Mouse (Mus musculus): ENCODE results near the gene Maf.

The Maf gene

DNA sequence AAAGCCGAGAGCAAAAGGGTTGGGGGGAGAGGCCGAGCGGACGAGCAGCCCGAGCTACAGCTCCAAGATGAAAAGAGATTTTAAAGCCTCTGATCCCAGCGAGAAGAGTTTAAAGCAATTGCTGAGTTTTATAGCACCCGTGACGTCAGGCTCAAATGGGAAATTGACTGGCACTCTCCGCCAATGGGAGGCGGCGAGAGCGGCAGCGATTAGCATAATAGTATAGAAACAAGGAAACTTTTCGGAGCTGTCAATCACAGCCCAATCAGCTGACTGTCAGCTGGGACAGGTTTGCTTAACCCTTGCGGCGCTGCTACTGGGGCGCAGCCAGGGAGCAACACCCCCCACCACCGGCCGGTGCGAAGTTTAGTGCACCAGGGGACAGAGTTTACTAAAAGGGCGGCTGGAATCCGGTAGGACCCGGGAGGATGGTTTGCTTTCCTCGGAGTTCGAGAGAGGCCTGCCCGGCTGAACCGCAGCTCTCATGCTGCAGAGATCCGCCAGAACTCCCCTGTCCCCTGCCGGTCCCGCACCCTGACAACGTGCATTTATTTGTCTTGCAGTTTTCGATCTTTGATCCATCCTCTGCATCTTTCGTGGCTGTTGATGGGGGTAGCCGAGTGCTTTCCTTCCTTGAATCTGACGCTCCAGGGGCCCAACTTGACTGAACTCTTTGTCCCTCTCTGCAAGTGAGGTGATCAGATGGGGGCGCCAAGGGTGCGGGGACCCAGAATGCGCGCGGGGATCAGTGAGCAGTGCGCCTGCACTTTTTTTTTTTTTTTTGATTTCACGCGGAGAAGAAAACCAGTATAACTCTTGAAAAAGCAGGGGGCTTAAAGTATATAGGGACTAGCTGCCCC lies at the start of gene Maf:
Gene Maf, minus strand, starts transcription at position 64 of the 860 bp plus-strand sequence.
- DNase-seq (ENCODE audit: low read depth, low spot score): peak; percentile 96

DNA sequence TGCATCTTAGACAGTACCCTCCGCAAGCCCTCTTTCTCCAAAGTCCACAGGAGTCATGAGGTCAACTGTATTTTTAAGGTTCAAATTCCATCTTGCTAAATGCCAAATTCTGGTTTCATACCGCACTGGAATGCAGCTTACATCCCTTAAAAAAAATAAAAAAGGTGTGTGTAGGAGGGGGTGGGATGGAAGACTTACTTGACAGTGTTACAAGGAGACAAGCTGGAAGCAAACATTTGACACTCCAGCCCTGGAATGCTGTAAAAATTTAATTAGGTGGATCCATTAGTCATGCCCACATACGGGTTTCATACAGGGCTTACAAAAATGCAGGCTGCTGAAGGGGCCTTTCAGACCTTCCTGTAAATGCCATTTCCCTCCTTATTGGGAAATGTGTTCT lies 49.4 kb upstream of the Maf start:
- DNase-seq (ENCODE audit: low read depth, low spot score): no peak

DNA sequence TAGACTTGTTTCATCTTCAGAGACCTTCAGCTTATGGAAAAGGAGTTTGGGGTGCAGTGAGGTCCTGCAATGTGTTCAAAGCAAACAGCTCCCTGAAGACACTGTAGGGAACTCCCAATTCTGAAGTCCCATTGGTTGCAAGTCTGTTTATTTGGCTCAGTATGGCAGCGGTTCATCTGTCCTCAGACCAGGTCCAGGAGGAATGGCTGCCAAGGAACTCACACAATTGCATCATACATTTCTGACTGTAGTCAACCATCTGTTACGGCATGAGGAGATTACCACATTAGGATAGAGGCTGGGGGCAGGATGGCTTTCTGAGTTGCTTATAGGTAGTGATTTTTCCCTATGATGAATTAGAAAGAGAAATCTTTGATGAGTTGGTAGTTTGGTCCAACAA lies 48.4 kb upstream of the Maf start:
- peak; percentile 34 for DNase-seq (ENCODE audit: low read depth, low spot score)

DNA sequence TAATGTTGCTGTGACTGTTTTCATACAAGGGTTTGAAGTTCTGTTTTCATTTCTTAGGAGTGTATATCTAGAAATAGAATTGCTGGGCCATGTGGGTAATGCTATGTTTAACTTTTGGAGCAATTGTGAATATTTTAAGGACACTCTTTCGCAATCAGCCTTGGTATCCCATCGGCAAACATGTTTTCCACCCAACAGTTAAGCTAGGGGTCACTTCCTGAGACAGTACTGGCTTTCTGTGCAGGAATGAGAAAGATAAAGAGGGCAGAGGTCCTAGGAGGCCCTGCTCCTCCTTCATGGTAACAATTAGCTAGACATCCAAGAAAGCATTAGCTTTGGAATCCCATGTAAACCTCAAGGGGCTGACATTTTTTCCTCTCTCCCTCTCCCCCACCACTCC lies 47.1 kb upstream of the Maf start:
- DNase-seq (ENCODE audit: low read depth, low spot score): no peak

DNA sequence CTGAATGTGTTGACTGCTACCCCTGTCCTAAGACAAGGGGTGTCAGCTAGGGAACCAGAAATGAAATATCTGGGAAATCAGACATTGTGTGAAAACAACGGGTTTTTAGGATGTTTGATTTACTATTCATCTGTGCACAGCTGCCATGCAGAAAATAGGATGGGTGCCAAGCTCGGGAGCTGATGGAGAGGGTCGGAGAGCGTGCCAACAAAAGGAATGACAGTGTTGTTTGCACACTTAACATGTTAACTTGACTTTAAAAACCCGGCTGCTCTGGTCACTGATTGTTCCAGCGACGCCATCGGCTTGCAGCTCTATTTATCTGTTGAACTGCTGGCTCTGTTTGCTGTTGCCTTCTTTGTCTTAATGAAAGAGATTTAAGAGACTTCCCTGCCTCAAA lies 46.2 kb upstream of the Maf start:
- no peak for DNase-seq (ENCODE audit: low read depth, low spot score)

DNA sequence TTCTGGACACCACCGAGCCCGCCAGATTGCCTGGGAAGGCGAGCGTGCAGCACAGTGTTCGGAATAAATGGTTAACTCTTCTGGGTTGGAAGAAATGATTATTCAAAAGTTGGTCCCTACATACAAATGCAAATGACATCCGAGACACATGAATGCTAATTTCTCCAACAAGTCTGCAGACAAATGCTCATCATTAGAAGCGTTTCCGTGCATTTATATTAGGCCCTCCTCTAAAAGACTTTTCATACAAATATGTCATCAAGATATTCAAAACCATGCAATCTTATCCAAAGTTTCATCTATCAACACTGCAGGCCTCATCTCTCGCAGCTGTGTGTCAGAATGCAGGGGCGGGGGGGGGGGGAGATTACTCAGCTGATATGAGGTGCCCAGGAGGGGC lies 39.8 kb upstream of the Maf start:
- no peak for DNase-seq (ENCODE audit: low read depth, low spot score)

DNA sequence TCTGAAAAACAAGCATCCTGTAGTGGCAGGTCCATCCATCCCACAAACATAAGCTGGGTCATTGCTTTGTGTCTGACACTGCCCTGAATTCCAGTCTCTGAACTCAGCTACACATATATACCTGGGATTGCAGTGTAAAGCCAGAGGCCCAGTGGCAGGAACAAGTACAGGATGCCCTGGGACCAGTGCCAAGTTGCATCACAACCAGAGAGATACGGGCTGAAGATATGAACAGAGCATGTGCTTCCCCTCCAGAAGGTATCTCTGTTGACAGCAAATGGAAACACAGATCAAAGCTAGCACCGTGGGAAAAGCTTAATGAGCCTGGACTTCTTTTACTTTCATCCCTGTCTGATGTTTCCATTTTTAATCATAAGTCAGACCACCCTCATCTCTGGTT lies 38.1 kb upstream of the Maf start:
- no peak for DNase-seq (ENCODE audit: low read depth, low spot score)

DNA sequence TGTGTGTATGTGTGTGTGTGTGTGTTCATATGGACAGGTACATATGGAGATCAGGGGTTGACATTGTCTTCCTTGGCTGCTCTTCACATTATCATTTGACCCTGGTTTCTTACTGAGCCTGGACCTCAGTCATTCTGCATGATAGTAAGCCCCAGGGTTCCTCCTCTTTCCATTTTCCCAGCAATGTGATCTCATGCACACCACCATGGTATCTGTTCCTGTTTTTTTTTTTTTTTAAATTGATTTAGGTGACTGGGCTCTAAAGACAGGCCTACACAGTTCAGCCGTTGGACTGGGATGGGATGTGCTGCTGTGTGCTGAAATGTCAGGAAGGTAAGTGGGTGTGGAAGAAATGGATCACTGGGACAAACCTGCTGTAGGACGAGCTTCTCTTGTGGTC lies 35.8 kb upstream of the Maf start:
- DNase-seq (ENCODE audit: low read depth, low spot score): no peak

DNA sequence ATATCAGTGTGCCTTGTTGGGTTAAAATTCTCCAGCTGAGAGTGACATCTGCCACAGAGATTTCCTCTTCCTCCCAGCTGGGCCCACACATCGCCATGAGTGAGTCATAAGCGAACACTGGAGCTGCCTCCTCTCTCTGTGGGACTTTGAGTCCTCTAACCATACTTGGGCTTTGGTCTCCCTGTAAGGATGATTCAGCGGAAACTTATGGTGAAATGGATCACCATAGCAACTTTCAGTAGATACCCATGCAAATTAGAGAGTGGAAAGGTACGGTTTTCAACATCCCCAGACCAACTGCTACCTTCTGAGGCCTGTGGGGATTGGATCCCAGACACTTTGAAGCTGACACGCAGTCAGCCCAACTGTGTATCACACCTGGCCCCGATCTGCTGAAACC lies 35.1 kb upstream of the Maf start:
- DNase-seq (ENCODE audit: low read depth, low spot score): no peak

DNA sequence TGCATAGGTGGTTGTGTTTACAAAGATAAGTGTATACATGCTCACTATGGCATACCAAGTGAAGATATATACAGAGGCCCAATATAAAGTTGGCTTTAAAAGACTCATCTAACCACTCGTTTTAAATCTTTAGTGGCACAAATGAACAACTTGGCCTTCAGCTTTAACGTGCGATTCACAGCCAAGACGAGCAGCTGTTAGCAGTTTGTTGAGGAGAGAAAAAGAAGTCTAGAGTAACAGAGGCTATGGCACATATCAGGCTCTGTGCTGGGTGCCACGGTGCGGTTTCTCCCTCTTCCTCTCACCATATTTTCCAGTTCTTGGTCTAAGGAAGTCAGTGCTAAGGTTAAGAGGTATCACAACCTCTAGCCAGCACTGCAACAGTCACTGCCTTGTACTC lies 34.4 kb upstream of the Maf start:
- DNase-seq (ENCODE audit: low read depth, low spot score): no peak

DNA sequence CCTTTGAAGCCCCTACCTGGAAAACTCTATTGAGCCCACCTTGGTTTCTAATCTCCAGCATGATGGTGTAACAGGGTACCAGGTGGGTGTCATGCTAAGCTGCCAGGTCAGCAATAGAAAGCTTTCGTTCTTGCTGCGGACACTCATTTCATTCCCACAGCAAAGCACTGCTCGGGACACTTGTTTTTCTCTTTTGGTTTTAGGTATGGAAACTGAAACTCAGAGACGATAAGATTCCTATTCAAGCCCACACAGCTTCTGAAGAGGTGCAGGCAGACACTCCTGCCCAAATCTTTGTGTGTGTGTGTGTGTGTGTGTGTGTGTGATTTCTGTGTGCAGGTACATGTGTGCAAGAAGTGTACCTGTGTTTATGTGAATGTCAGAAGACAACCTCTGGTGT lies 32.2 kb upstream of the Maf start:
- DNase-seq (ENCODE audit: low read depth, low spot score): no peak

DNA sequence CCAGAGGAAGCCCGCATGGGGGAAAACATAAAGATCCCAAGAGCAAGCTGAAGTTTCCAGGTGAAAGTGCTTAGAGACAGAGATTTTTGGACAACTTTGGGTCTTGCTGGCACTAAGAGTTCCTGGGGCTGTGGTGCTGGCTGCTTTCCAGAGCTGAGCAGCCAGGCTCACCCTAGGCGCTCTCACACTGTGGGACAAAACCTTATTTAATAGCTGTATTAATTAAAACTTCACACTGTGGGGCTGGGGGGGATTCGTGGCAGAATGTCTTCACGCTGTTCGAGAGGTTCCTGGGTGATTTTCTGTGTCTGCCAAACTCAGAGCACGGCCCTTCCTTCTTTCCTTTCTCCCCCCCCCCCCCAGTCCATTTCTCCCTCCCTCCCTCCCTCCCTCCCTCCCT lies 24.8 kb upstream of the Maf start:
- DNase-seq (ENCODE audit: low read depth, low spot score): no peak

DNA sequence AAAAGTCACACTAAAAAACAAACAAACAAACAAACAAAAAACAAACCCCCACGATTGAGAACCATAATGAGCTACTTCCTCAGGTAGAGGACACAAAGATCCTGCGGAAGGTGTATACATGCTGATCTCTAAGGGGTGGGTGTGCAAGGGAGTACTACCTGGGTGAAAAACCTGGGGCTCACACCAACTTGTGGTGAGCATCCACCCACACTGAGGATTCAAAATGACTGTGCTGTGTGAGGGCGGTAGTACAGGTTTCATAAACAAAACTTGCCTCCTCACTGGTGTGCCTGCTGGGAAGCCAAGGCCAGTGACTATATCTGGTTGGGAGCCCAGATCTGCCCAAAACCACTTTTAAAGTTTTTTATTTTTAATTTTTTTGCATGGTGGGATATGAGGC lies 19.2 kb upstream of the Maf start:
- DNase-seq (ENCODE audit: low read depth, low spot score): no peak

DNA sequence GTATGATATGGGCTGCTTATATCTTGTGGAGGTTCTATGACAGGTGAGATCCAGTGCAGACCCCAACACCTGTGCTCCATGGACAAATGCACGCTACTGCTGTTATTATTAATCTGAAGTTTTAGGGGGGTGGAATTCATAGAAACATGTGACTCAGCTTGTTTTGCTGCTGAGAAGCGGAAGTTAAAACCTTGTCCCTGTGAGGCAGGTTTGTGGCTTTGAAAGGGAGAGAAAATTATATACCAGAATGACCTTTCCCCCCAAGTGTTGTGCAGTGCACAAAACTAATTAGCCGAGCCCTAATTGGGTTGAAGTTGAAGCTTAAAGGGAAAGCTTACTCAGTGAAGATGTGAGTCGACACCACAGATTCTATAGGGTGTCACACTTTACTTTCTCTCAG lies 18.6 kb upstream of the Maf start:
- no peak for DNase-seq (ENCODE audit: low read depth, low spot score)

DNA sequence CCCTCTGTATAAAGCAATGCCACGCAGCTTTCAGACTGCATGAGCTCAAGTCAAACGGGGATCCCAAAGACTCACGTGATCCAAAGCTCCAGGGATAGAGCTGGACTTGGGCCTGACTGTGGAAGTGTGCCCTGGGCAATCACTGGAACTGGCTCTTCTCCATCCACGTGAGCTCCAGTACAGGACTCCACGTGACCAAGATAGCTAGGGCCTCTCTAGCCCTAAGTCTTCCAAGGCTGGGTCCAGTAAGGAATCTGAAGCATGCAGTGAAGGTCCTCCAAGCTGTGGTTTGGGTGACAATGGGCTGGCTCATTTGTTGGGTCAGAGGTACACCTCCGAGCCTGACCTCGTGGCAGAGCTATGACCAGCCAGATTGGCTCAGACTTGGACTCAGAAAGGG lies 11.5 kb upstream of the Maf start:
- peak; percentile 58 for DNase-seq (ENCODE audit: low read depth, low spot score)

DNA sequence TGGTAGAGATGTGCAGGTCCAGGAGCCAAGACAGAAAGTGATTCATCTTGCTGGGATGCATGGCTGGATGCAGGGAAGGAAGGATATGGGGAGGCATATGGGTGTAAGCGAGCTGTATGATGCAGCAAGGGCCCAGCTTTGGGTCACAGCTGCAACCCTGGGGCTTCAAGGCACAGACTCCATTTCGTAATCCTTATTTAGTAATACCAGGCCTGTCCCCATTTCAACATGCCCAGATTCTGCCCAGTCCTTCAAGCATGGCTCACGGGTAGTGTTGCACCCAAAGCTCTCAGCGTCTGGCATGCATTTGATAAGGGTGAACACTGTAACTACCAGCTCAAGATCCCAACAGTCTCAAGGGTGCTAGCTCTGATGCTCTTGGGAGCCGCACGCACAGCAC lies 11.0 kb upstream of the Maf start:
- no peak for DNase-seq (ENCODE audit: low read depth, low spot score)

DNA sequence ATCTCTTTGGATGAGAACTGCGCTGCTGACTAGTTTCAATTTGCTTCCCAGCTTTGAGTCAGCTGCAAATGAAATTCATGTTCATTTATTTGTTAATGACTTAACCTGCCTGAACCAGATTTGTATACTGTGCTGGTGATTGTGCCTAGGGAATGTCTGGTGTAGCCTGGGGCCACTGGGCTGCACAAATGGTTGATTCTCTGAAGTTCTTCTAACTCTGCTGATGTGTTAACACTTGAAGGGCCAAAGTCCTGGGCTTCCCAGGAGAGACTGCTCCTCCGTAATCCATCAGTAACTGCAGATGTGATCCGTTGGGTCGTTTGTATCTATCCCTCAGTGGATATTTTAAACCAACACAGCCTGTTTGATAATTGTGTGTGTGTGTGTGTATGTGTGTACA lies 7.7 kb upstream of the Maf start:
- no peak for DNase-seq (ENCODE audit: low read depth, low spot score)

DNA sequence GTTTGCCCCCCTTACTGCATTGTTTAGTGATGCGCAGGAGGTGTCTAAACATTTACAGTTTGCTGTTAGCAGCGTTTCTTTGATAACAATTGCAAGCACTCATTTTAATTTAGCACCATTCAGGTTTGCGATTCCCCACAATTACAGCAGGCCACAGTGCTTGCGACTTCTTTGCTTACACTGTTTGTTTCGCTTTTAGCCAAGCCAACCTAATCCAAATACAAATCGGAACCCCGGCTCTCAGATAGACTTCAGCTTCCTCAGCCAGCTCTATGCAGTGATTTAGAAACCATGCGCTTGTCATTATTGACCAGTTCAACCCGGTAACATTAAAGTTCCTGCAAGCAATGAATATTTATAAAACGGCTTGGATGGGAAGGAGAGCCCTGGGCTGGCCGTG lies 3.5 kb upstream of the Maf start:
- DNase-seq (ENCODE audit: low read depth, low spot score): no peak

DNA sequence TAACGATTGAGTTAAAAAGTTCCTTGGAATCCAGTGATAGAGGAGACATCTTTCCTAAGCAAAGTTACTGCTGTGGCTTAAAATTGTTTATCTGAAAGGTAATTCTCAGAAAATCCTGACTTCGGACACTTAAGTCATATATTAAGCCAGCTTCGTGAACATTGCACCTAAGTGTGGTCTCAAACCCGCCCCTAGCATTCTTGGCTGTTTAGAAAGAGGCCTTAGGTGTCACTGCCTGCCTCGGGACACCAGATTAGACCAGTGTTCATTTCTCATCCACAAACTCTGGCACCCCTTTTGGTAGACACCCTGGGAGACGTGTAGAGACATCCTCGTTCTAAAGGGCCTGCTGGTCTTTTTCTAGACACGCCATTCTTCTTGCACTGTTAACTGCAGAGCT lies 2.3 kb upstream of the Maf start:
- DNase-seq (ENCODE audit: low read depth, low spot score): no peak

DNA sequence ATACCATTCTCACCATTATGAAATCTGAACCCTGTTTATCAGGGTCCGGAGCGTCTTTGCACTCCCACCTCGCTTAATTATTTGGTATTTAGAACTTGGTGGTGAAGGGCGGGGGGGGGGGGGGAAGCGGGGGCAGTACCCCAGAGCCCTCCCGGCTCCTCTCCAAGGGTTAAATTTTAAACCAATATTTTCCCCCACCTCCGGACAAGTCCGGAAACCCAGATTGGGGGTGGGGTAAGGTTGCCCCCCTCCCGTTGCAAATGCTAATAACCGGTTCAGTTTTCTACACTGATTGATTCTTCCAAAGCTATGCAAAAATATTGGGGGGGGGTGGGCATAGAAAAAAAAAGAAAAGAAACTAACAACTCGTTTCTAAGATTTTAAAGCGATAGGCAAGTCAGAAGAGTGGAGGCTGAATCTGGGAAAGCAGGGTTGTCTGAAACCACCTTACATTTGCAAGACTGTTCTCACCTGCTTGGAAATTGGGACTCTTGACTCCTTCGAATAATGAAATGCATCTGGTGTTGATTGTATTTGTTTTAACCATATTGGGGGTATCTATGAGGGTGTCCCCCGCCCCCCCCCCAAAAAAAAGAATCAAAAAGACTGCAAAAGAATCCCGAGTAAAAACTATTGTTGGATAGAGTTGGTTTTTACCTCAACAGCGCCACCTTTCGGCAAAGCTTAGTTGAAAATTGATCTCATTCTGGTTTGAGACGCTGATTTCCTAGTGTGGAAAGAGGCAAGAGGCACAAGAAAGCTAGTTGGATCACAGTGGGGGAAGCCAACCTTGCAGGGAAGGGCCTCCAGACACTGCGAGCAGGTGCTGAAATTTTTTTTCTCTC lies 1.6 kb upstream of the Maf start:
- DNase-seq (ENCODE audit: low read depth, low spot score): peak; percentile 65

DNA sequence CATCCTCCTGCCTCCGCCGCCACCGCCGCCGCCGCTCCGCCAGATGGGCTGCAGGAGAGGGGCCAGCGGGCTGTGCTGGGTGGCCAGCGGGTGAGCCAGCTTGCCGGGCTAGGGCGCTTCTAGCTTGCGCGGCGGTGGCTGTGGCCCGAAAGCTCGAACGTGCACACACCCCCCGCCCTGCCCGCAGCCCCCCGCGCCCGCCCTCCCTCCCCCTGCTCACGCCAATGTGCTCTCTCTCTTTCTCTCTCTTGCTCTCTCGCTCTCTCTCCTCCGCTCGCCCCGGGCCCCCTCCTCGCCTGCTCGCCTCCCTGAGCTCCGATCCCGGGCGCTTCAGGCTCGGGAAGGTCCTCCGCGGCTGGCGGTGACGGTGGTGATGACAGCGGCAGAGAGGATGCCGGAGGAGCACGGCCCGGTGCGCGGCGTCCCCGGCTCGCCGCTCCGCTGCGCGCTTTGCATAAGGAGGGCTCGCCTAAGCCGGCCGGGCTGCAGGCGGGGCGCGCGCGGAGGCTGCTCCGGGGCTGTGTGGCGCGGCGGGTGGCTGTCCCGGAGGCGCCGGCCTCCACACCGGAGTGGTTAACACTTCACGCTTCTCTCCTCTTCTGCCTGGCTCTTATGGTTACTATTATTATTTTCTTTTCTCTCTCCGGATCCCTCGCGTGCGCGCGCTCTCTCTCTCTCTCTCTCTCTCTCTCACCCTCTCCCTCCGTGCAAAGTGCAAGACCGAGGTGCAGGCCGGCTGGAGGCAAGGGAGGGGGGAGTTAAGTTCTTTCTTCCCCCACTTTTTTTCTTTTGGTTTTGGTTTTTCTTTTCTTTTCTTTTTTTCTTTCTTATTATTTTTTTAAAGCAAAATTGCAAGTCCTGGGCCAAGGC lies 498 bp downstream of the Maf start:
- no peak for DNase-seq (ENCODE audit: low read depth, low spot score)

DNA sequence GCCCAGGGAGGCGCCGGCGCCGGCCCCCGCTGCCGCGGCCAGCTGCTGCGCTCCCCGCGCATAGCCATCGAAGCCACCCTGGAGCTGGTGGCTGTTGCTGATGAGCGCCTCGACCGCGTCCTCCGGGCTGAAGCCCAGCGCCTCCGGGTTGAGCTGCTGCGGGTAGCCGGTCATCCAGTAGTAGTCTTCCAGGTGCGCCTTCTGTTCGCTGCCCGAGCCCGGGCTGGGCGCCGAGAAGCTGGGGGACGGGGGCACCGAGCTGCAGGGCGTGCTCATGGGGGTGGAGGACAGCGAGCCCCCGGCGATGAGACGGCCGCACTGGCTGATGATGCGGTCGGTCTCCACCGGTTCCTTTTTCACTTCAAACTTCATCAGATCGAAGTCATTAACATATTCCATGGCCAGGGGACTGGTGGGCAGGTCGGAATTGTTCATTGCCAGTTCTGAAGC lies 1.2 kb downstream of the Maf start:
- no peak for DNase-seq (ENCODE audit: low read depth, low spot score)
